Mouse (Mus musculus): ENCODE measurements around the gene Thra. TPM values are rescaled to one million over a fixed set of nuclear protein-coding genes. Genes with fewer than 3 reads are reported as not detected.
A peak's percentile ranks its signal among the peaks of the same experiment; 100 is the strongest.

Thra gene
- polyA plus RNA-seq, 1 experiment, result 83.9 TPM

- TF ChIP-seq POLR2A (IDR thresholded peaks at IDR 0.05; ENCODE audit: low read depth, low read length) (no peak; the same call in 1 of the 2 replicates), CTCF (IDR thresholded peaks at IDR 0.05; ENCODE audit: borderline replicate concordance, insufficient read depth, low read length) (no peak)
- H3K4me3 ChIP-seq (ENCODE audit: insufficient read depth, low read length), result peak overlapping the region; percentile 90
- H3K4me1 ChIP-seq (ENCODE audit: control insufficient read depth, insufficient read depth, low read length), result peaks cover 12% of the 10 kb centered on the region; the same call in 1 of the 2 replicates
- 0 out of 2 replicates have a peak overlapping the region, but pooled peaks have one; percentile 5 for H3K27ac ChIP-seq (ENCODE audit: insufficient read depth, low read length)
Observed at GRCm38 (mm10) chr11:98742397-98743291, 2.2 kb downstream of the Thra start.

- TF ChIP-seq POLR2A (IDR thresholded peaks at IDR 0.05; ENCODE audit: low read depth, low read length) (no peak), CTCF (IDR thresholded peaks at IDR 0.05; ENCODE audit: borderline replicate concordance, insufficient read depth, low read length) (no peak)
- no peak overlapping the region for H3K4me3 ChIP-seq (ENCODE audit: insufficient read depth, low read length)
- peak overlapping the region; percentile 16; the same call in 1 of the 2 replicates for H3K27ac ChIP-seq (ENCODE audit: insufficient read depth, low read length)
- H3K4me1 ChIP-seq (ENCODE audit: control insufficient read depth, insufficient read depth, low read length), result peaks cover 17% of the 10 kb centered on the region
Observed at GRCm38 (mm10) chr11:98743655-98744345, 3.4 kb downstream of the Thra start.

- Histone ChIP-seq H3K27ac (ENCODE audit: insufficient read depth, low read length) (peak overlapping the region; percentile 16; the same call in 1 of the 2 replicates), H3K4me3 (ENCODE audit: insufficient read depth, low read length) (no peak overlapping the region)
- TF ChIP-seq CTCF (IDR thresholded peaks at IDR 0.05; ENCODE audit: borderline replicate concordance, insufficient read depth, low read length), result no peak
- TF ChIP-seq POLR2A (IDR thresholded peaks at IDR 0.05; ENCODE audit: low read depth, low read length), result no peak
Observed at GRCm38 (mm10) chr11:98744456-98745019, 4.1 kb downstream of the Thra start.

GRCm38 (mm10) chr11:98745932-98746853, 5.8 kb downstream of the Thra start:
- TF ChIP-seq POLR2A (IDR thresholded peaks at IDR 0.05; ENCODE audit: low read depth, low read length) (no peak), CTCF (IDR thresholded peaks at IDR 0.05; ENCODE audit: borderline replicate concordance, insufficient read depth, low read length) (no peak)
- Histone ChIP-seq H3K27ac (ENCODE audit: insufficient read depth, low read length) (peak overlapping the region; percentile 32; the same call in 1 of the 2 replicates), H3K4me3 (ENCODE audit: insufficient read depth, low read length) (no peak overlapping the region)

More at GRCm38 (mm10) chr11:98744456-98745019, 4.1 kb downstream of the Thra start:
- peaks cover 23% of the 10 kb centered on the region for H3K4me1 ChIP-seq (ENCODE audit: control insufficient read depth, insufficient read depth, low read length)

GRCm38 (mm10) chr11:98746855-98747693, 6.6 kb downstream of the Thra start:
- H3K4me1 ChIP-seq (ENCODE audit: control insufficient read depth, insufficient read depth, low read length), result peaks cover 20% of the 10 kb centered on the region
- TF ChIP-seq POLR2A (IDR thresholded peaks at IDR 0.05; ENCODE audit: low read depth, low read length) (no peak), CTCF (IDR thresholded peaks at IDR 0.05; ENCODE audit: borderline replicate concordance, insufficient read depth, low read length) (no peak)
- 0 out of 2 replicates have a peak overlapping the region, but pooled peaks have one; percentile 3 for H3K4me3 ChIP-seq (ENCODE audit: insufficient read depth, low read length)
- H3K27ac ChIP-seq (ENCODE audit: insufficient read depth, low read length), result peak overlapping the region; percentile 32

More at GRCm38 (mm10) chr11:98745932-98746853, 5.8 kb downstream of the Thra start:
- H3K4me1 ChIP-seq (ENCODE audit: control insufficient read depth, insufficient read depth, low read length), result peaks cover 20% of the 10 kb centered on the region

GRCm38 (mm10) chr11:98747804-98748505, 7.5 kb downstream of the Thra start:
- TF ChIP-seq CTCF (IDR thresholded peaks at IDR 0.05; ENCODE audit: borderline replicate concordance, insufficient read depth, low read length) (no peak), POLR2A (IDR thresholded peaks at IDR 0.05; ENCODE audit: low read depth, low read length) (no peak)
- no peak overlapping the region for H3K4me3 ChIP-seq (ENCODE audit: insufficient read depth, low read length)
- peaks cover 20% of the 10 kb centered on the region for H3K4me1 ChIP-seq (ENCODE audit: control insufficient read depth, insufficient read depth, low read length)
- peak overlapping the region; percentile 57 for H3K27ac ChIP-seq (ENCODE audit: insufficient read depth, low read length)

- Histone ChIP-seq H3K4me1 (ENCODE audit: control insufficient read depth, insufficient read depth, low read length) (peaks cover 18% of the 10 kb centered on the region), H3K4me3 (ENCODE audit: insufficient read depth, low read length) (no peak overlapping the region), H3K27ac (ENCODE audit: insufficient read depth, low read length) (peak overlapping the region; percentile 11; the same call in 1 of the 2 replicates)
- TF ChIP-seq POLR2A (IDR thresholded peaks at IDR 0.05; ENCODE audit: low read depth, low read length) (no peak), CTCF (IDR thresholded peaks at IDR 0.05; ENCODE audit: borderline replicate concordance, insufficient read depth, low read length) (no peak)
Observed at GRCm38 (mm10) chr11:98748506-98749416, 8.3 kb downstream of the Thra start.
